Mouse (Mus musculus): ENCODE measurements around the gene Rnf133. TPM values are rescaled to one million over a fixed set of nuclear protein-coding genes. Genes with fewer than 3 reads are reported as not detected.
A peak's percentile ranks its signal among the peaks of the same experiment; 100 is the strongest.

Gene Rnf133
- polyA plus RNA-seq (2015; fragmentation: Nextera tagmentation; extraction: Ambion mirVana): not detected in 2 replicates

DNA sequence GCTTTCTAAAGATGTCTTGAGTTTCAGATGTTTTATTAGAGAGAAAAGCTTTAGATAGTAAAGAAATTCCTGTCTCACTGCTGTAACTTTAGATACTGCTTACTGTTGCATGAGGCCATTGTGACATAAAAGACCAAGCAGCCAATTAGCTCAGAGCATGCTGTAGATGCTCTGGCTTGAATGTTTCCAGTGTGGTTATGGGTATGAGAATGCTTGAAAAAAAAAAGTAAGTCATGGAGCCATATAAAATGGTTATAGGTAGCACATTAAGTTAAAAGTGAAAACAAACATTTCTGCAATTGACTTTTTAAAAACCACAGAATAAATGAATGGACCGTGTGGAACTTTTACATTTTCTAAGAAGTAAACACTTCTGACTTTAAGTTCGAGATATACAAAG is at the start of gene Rnf133:
Gene Rnf133, minus strand, starts transcription at position 101 of the 400 bp plus-strand sequence.
- H3K9me3 ChIP-seq (ENCODE audit: control insufficient read depth, low read length): no peaks in the 10 kb centered on the region
- no peak for ATAC-seq (ENCODE audit: low read depth)
- no peaks in the 10 kb centered on the region for H3K27me3 ChIP-seq (ENCODE audit: control insufficient read depth, insufficient read depth, low read depth, low read length)
- H3K36me3 ChIP-seq (ENCODE audit: control insufficient read depth, insufficient read depth, low read length): no peaks in the 10 kb centered on the region
- 72% methylated on average over 2 of the region's 2 CpGs for WGBS
- no peak within 1 kb of the TSS for H3K4me3 ChIP-seq (ENCODE audit: low read length)
- no peak within 1 kb of the TSS for H3K4me2 ChIP-seq (ENCODE audit: low read depth, low read length)
- H3K9ac ChIP-seq (ENCODE audit: low read length): no peak within 1 kb of the TSS
- 0 out of 2 replicates have a peak, but pooled peaks cover 2% of the 10 kb centered on the region for H3K4me1 ChIP-seq (replicated peaks; ENCODE audit: control insufficient read depth, insufficient read depth, low read length)
- H3K27ac ChIP-seq (ENCODE audit: low read length): no peak within 1 kb of the TSS

DNA sequence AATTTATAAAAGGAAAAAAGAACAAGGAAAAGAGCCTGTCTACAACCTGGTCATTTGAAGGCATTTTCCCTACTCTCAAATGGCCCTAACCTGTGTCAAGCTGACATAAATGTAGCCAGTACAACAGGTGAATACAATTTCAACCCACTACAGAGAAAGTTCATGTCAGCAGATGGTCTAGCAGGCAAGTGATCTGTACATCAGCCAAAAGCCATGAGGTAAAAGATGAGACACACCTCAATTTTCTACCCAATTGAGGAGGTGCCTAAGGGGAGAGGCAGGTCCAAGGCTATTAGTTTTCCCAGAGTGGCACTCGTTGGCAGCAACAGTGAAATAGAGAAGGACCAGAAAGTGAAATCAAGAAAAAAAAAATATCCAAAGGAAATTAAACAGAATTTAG is 28.1 kb upstream of the Rnf133 start:
- H3K4me1 ChIP-seq (replicated peaks; ENCODE audit: control insufficient read depth, insufficient read depth, low read length): no peaks in the 10 kb centered on the region

DNA sequence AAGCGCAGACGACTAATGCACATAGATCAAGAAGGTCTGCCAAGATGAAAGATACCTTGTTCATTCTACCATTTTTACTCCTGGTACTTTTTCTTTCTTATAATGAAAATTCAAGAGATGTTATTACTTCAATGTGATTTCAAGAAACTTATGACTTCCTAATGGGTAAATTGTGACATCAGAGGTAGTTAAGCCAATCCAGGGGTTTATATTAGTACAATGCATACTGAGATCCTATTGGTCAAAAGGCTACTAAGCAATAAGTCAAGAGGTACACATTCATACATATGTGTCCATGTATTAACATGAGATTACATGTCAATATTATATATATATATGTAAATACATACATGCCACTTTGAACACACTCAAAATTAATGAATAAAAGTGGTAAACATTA is 4.9 kb upstream of the Rnf133 start, which contains the start of gene Rnf148:
Gene Rnf148, minus strand, starts transcription at position 101 of the 400 bp plus-strand sequence.
- Histone ChIP-seq H3K36me3 (ENCODE audit: control insufficient read depth, insufficient read depth, low read length) (no peaks in the 10 kb centered on the region), H3K9me3 (ENCODE audit: control insufficient read depth, low read length) (no peaks in the 10 kb centered on the region), H3K4me2 (ENCODE audit: low read depth, low read length) (no peak within 1 kb of the TSS), H3K27ac (ENCODE audit: low read length) (no peak within 1 kb of the TSS), H3K4me1 (replicated peaks; ENCODE audit: control insufficient read depth, insufficient read depth, low read length) (no peaks in the 10 kb centered on the region), H3K27me3 (ENCODE audit: control insufficient read depth, insufficient read depth, low read depth, low read length) (no peaks in the 10 kb centered on the region), H3K9ac (ENCODE audit: low read length) (no peak within 1 kb of the TSS), H3K4me3 (ENCODE audit: low read length) (no peak within 1 kb of the TSS)
- 86% methylated on average over 2 of the region's 2 CpGs for WGBS
- no peak for ATAC-seq (ENCODE audit: low read depth)

More for the DNA sequence above, 28.1 kb upstream of the Rnf133 start:
- H3K9me3 ChIP-seq (ENCODE audit: control insufficient read depth, low read length): no peaks in the 10 kb centered on the region
- H3K27me3 ChIP-seq (ENCODE audit: control insufficient read depth, insufficient read depth, low read depth, low read length): no peaks in the 10 kb centered on the region
- H3K9ac ChIP-seq (ENCODE audit: low read length): no peak overlapping the region
- WGBS: 54% methylated on average over 1 of the region's 1 CpGs
- no peak overlapping the region for H3K4me2 ChIP-seq (ENCODE audit: low read depth, low read length)
- H3K4me3 ChIP-seq (ENCODE audit: low read length): no peak overlapping the region
- H3K36me3 ChIP-seq (ENCODE audit: control insufficient read depth, insufficient read depth, low read length): no peaks in the 10 kb centered on the region
- ATAC-seq (ENCODE audit: low read depth): no peak
- H3K27ac ChIP-seq (ENCODE audit: low read length): no peak overlapping the region

DNA sequence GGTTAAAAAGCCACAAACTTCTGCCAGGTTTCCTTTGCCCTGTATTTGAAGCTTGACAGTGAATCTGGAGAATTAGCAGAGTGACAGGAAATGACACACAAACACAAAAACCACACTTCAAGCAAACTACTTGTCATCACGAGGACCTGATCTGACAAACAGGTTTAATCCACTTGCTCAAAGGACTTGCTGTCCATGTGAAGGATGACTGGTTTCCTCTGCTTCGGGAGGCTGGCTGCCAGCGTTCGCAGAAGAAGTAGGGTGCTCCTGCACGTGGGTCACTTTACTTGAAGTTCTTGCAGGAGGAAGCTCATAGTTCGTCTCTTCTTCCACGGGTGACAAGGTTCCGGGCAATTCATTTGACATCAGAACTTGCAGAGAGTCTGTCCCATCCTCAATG is 1.4 kb downstream of the Rnf133 start:
- Histone ChIP-seq H3K36me3 (ENCODE audit: control insufficient read depth, insufficient read depth, low read length) (no peaks in the 10 kb centered on the region), H3K27ac (ENCODE audit: low read length) (no peak overlapping the region), H3K27me3 (ENCODE audit: control insufficient read depth, insufficient read depth, low read depth, low read length) (no peaks in the 10 kb centered on the region), H3K4me1 (replicated peaks; ENCODE audit: control insufficient read depth, insufficient read depth, low read length) (0 out of 2 replicates have a peak, but pooled peaks cover 2% of the 10 kb centered on the region), H3K9ac (ENCODE audit: low read length) (no peak overlapping the region), H3K9me3 (ENCODE audit: control insufficient read depth, low read length) (no peaks in the 10 kb centered on the region), H3K4me2 (ENCODE audit: low read depth, low read length) (no peak overlapping the region), H3K4me3 (ENCODE audit: low read length) (no peak overlapping the region)
- ATAC-seq (ENCODE audit: low read depth): no peak
- 50% methylated on average over 8 of the region's 8 CpGs for WGBS

DNA sequence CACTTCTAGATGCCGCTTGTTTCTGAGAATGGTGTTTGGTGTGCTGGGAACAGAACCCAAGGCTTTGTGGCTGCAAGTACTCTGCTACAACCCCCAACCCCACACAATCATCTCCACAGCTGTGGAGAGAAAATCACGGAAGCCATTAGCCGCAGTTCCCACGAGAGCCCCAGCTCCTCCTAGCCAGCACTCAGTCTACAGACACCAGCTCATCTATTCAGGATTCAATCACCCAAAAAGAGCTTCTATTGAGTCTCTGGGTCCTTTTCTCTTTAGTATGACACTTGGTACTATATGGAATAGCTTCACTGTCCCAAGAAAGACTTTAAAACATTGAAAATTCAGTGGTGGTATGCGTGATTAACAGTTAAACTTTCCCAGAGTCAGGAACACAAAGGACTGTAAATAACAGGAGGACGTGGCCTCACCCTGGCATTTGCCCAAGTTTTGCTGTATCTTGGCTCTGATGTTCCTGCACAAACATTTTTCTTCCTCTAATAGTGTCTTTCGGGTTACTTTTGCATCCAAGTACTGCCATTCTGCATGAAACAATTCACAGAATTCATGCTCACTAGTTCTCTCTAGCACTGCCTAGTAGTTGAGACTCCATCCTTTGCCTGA is 2.4 kb downstream of the Rnf133 start:
- peak overlapping the region; percentile 19; the same call in 1 of the 2 replicates for H3K27ac ChIP-seq (ENCODE audit: low read length)
- peak; percentile 71 for ATAC-seq (ENCODE audit: low read depth)

DNA sequence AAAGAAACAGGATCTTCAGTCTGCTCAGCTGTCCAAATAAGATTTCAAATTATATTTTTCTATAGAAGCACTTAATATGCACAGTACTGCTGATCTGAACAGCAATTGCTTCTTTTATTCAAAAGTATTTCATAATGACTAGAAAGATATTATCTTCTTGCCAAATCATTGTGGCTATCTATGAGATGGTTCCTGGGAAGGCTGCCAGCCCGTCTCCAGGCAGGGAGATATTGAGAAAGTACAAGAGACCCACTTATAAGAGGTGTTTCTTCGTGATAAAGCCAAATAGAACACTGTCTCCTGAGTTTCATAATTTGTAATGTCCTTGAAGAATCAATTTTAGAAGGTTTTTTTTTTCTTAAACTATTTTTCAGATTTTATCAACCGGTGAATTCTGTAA is 13.0 kb downstream of the Rnf133 start:
- no peaks in the 10 kb centered on the region for H3K27me3 ChIP-seq (ENCODE audit: control insufficient read depth, insufficient read depth, low read depth, low read length)
- H3K9ac ChIP-seq (ENCODE audit: low read length): no peak overlapping the region
- H3K4me1 ChIP-seq (replicated peaks; ENCODE audit: control insufficient read depth, insufficient read depth, low read length): no peaks in the 10 kb centered on the region
- 54% methylated on average over 3 of the region's 3 CpGs for WGBS
- ATAC-seq (ENCODE audit: low read depth): no peak
- H3K4me2 ChIP-seq (ENCODE audit: low read depth, low read length): no peak overlapping the region
- no peaks in the 10 kb centered on the region for H3K36me3 ChIP-seq (ENCODE audit: control insufficient read depth, insufficient read depth, low read length)
- H3K9me3 ChIP-seq (ENCODE audit: control insufficient read depth, low read length): no peaks in the 10 kb centered on the region
- no peak overlapping the region for H3K4me3 ChIP-seq (ENCODE audit: low read length)
- no peak overlapping the region for H3K27ac ChIP-seq (ENCODE audit: low read length)

More for the DNA sequence above, 2.4 kb downstream of the Rnf133 start:
- H3K4me1 ChIP-seq (replicated peaks; ENCODE audit: control insufficient read depth, insufficient read depth, low read length): 0 out of 2 replicates have a peak, but pooled peaks cover 2% of the 10 kb centered on the region
- H3K9ac ChIP-seq (ENCODE audit: low read length): no peak overlapping the region
- no peaks in the 10 kb centered on the region for H3K36me3 ChIP-seq (ENCODE audit: control insufficient read depth, insufficient read depth, low read length)
- no peaks in the 10 kb centered on the region for H3K27me3 ChIP-seq (ENCODE audit: control insufficient read depth, insufficient read depth, low read depth, low read length)
- WGBS: 39% methylated on average over 7 of the region's 7 CpGs
- no peak overlapping the region for H3K4me3 ChIP-seq (ENCODE audit: low read length)
- no peaks in the 10 kb centered on the region for H3K9me3 ChIP-seq (ENCODE audit: control insufficient read depth, low read length)
- no peak overlapping the region for H3K4me2 ChIP-seq (ENCODE audit: low read depth, low read length)

DNA sequence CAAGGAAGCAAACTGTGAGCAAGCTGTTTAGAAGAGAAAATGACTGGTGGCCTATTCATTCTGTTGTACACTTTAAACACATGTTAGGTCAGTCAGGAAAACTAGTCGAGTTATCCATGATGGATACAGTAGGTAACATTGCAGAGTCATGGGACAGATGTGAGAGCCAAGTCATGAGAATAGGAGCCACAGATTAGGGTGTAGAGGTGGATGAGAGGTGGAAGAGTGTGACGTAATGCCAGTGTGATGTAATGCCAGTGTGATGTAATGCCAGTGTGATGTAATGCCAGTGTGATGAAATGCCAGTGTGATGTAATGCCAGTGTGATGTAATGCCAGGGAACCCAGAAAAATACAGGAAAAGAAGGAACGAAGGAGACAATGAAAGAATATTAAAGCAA is 14.9 kb downstream of the Rnf133 start:
- no peaks in the 10 kb centered on the region for H3K27me3 ChIP-seq (ENCODE audit: control insufficient read depth, insufficient read depth, low read depth, low read length)
- no peaks in the 10 kb centered on the region for H3K9me3 ChIP-seq (ENCODE audit: control insufficient read depth, low read length)
- H3K4me2 ChIP-seq (ENCODE audit: low read depth, low read length): no peak overlapping the region
- H3K4me3 ChIP-seq (ENCODE audit: low read length): no peak overlapping the region
- H3K27ac ChIP-seq (ENCODE audit: low read length): no peak overlapping the region
- H3K4me1 ChIP-seq (replicated peaks; ENCODE audit: control insufficient read depth, insufficient read depth, low read length): no peaks in the 10 kb centered on the region
- H3K9ac ChIP-seq (ENCODE audit: low read length): no peak overlapping the region
- no peak for ATAC-seq (ENCODE audit: low read depth)
- 88% methylated on average over 3 of the region's 3 CpGs for WGBS
- H3K36me3 ChIP-seq (ENCODE audit: control insufficient read depth, insufficient read depth, low read length): no peaks in the 10 kb centered on the region

DNA sequence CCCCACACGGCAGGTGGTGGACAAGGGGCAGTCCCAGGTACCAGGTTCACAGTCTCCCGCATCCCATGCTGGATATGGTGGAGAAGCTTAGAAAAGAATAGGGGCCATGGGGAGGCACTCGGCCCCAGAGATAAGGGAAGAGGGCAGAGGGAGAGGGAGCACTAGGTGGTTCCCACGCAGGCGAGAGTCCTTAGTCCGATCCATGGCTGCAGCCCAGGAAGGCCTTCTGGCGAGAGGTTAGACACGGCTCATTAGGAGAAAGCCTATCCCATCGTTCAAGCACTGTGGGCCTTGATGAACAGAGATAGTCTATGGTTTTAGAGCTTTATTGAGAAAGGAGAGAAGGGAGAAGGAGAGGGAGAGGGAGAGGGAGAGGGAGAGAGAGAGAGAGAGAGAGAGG is 16.1 kb downstream of the Rnf133 start:
- Histone ChIP-seq H3K9me3 (ENCODE audit: control insufficient read depth, low read length) (no peaks in the 10 kb centered on the region), H3K36me3 (ENCODE audit: control insufficient read depth, insufficient read depth, low read length) (no peaks in the 10 kb centered on the region), H3K27ac (ENCODE audit: low read length) (no peak overlapping the region), H3K4me1 (replicated peaks; ENCODE audit: control insufficient read depth, insufficient read depth, low read length) (no peaks in the 10 kb centered on the region), H3K4me3 (ENCODE audit: low read length) (no peak overlapping the region), H3K9ac (ENCODE audit: low read length) (no peak overlapping the region), H3K4me2 (ENCODE audit: low read depth, low read length) (no peak overlapping the region), H3K27me3 (ENCODE audit: control insufficient read depth, insufficient read depth, low read depth, low read length) (no peaks in the 10 kb centered on the region)
- no peak for ATAC-seq (ENCODE audit: low read depth)
- 84% methylated on average over 9 of the region's 9 CpGs for WGBS

DNA sequence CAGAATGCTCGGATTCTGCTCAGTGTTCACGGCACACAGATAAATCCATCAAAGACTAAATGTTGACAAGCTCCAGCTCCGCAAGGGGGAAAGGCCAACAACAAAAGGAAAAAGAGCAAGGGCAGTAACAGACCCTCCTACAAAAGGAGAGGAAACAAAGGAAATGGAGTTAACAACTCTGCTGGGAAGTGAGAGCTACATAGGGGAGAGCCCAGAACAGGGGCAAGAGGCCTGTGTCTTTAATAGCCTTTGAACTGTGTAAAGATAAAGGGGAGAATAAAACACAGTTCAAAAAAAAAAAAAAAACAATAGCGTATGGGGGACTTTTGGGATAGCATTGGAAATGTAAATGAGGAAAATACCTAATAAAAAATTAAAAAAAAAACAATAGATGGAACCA is 19.6 kb downstream of the Rnf133 start:
- no peaks in the 10 kb centered on the region for H3K4me1 ChIP-seq (replicated peaks; ENCODE audit: control insufficient read depth, insufficient read depth, low read length)
- H3K9ac ChIP-seq (ENCODE audit: low read length): no peak overlapping the region
- ATAC-seq (ENCODE audit: low read depth): no peak
- H3K4me3 ChIP-seq (ENCODE audit: low read length): no peak overlapping the region
- no peaks in the 10 kb centered on the region for H3K36me3 ChIP-seq (ENCODE audit: control insufficient read depth, insufficient read depth, low read length)
- 34% methylated on average over 4 of the region's 4 CpGs for WGBS
- no peak overlapping the region for H3K27ac ChIP-seq (ENCODE audit: low read length)
- H3K4me2 ChIP-seq (ENCODE audit: low read depth, low read length): no peak overlapping the region
- no peaks in the 10 kb centered on the region for H3K27me3 ChIP-seq (ENCODE audit: control insufficient read depth, insufficient read depth, low read depth, low read length)
- no peaks in the 10 kb centered on the region for H3K9me3 ChIP-seq (ENCODE audit: control insufficient read depth, low read length)
